Mouse (Mus musculus) T-cell, adult 2 months (primary cell): Measurements from ENCODE around the gene Pgap2.
A peak's percentile ranks its signal among the peaks of the same experiment; 100 is the strongest.

Source experiments
- DNase-seq: peaks from one replicate; pipeline ENCODE4 v3.0.0; 2022; ENCODE audit warnings: low spot score

The Pgap2 gene

GRCm38 (mm10) chr7:102209756-102210721 is at the start of gene Pgap2, which contains the start of gene Nup98:
TSS of gene Pgap2 (plus strand) at chr7:102210208.
TSS of gene Nup98 (minus strand) at chr7:102210176.
- peak; percentile 99 for DNase-seq

DNA sequence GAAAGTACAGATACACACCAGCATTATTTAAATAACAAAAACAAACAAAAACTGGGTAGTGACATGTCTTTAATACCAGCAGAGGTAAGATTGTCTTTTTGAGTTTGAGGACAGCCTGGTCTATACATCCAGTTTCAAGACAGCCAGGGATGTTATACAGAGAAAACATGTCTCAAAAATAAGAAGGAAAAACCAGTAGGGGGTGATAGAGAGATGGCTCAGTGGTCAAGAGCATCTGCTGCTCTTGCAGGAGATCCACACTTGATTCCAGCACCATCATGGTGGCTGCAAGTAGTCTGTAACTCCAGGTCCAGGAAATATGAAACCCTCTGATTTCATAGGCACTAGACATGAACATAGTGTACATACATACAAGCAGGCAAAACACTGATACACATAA is 39.7 kb upstream of the Pgap2 start:
- peak; percentile 0 for DNase-seq

- DNase-seq: no peak
Observed at GRCm38 (mm10) chr7:102183849-102184248, 26.2 kb upstream of the Pgap2 start.

DNA sequence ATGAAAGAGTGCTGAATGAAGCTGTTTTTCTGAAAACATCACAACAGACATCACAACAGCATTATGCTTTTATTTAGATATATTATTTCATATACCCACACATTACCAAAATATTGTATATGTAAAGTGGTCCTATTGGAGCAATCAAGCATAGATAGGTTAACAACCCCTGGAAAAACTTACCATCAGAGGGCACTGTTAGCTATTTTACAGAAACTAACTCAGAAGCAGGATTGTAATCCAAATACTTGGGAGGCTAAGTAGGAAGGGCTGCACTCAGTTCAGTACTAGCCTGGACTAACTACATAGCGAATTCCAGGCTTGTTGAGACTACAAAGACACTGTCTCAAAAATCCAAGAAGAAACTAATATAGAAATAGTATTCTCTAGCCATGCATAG is 17.7 kb upstream of the Pgap2 start:
- DNase-seq: no peak

- DNase-seq: no peak
Observed at GRCm38 (mm10) chr7:102200576-102200975, 9.4 kb upstream of the Pgap2 start.

GRCm38 (mm10) chr7:102200996-102201785 is 8.8 kb upstream of the Pgap2 start:
- DNase-seq: no peak

- no peak for DNase-seq
Observed at GRCm38 (mm10) chr7:102204296-102204857, 5.6 kb upstream of the Pgap2 start.

GRCm38 (mm10) chr7:102205646-102206045 is 4.4 kb upstream of the Pgap2 start:
- DNase-seq: peak; percentile 17

DNA sequence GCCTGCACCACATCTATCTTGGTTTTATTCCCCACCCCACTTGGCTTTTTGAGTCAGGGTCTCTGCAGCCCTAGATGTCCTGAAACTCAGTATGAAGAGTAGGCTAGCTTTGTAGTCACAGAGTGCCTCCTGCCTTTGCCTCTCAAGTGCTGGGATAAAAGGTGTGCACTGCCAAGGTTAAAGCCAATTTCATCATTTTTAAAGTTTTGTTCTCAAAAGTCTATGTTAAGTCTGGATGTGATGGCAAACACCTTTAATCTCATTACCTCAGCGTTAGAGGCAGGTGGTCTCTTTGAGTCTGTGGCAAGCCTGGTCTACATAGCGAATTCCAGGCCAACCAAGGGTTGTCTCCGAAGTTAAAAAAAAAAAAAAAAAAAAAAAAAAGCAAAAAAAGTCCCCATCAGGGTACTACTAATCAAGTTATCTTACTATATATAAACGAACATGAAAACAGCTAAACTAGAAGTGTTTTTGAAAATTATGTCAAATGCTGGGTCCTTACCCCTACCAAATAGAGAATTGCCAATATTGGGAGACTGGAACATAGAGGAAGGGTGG is 1.1 kb upstream of the Pgap2 start:
- no peak for DNase-seq

DNA sequence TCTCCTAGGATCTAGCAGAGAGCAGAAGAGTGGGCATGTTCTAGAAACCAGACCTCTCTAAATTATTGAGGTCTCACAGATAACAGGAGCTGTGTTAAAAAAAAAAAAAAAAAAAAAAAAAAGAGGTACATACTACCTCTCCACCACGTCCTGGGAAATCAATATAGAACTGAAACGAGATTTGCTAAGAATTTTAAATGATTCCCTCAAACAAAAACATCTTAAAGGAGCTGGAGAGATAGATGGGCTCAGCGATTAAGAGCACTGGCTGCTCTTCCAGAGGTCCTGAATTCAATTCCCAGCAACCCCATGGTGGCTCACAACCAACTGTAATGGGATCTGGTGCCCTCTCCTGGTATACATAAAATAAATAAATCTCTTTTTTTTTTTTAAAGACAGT is 1.1 kb downstream of the Pgap2 start:
- no peak for DNase-seq

DNA sequence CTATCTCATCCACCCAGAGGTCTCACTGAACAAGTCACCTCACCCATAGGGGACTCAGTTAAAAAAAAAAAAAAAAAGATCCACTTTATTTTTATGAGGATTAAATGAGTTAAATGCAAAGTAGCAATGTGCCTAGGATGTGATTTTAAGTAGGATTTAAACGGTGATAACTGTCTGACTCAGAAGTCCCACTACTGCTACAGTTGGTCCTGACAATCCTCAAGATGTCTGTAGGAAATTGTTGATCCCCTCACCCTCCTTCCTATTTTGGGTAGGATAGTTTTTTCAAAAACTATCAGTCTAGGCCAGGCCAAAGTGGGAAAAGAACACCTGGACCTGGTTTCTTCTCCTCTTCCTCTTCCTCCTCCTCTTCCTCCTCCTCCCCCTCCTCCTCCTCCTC is 11.9 kb downstream of the Pgap2 start:
- DNase-seq: no peak

GRCm38 (mm10) chr7:102222336-102222735 is 12.3 kb downstream of the Pgap2 start:
- peak; percentile 44 for DNase-seq

DNA sequence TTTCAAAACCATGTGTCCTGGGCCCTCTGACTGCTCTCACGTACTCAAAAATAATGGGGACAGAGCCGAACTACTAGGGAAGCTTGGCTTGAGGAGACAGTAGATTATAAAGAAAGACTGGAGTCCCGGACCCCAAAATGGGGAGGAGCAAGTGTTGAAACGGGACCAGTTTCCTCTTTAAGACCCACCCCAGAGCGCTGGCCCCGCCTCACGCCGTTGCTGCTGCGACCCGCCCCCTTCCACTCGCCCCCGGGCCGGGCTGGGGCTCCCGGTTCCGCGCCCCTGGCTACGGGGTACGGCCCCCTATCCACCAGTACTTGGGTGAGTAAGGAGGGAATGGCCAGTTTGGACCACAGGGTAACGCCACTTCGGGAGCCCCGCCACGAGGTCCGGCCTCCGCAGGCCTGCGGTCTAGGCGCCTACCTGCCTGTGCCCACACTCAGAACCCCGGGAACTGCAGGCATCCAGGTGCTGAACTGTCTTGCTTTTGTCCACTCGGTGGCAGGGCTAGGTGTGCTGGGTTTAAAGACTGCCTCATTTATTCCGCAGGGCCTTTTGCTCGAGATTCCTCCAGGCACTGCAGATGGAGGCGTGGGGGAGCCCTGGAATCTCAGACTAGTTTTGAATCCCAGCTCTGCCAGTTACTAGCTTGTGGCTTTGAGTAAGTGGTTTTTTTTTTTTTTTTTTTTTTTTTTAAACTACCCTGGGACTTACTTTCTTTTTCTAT is 13.0 kb downstream of the Pgap2 start:
- peak; percentile 55 for DNase-seq

GRCm38 (mm10) chr7:102223883-102224738 is 14.1 kb downstream of the Pgap2 start:
- DNase-seq: no peak

GRCm38 (mm10) chr7:102226051-102226450 is 16.0 kb downstream of the Pgap2 start:
- no peak for DNase-seq

DNA sequence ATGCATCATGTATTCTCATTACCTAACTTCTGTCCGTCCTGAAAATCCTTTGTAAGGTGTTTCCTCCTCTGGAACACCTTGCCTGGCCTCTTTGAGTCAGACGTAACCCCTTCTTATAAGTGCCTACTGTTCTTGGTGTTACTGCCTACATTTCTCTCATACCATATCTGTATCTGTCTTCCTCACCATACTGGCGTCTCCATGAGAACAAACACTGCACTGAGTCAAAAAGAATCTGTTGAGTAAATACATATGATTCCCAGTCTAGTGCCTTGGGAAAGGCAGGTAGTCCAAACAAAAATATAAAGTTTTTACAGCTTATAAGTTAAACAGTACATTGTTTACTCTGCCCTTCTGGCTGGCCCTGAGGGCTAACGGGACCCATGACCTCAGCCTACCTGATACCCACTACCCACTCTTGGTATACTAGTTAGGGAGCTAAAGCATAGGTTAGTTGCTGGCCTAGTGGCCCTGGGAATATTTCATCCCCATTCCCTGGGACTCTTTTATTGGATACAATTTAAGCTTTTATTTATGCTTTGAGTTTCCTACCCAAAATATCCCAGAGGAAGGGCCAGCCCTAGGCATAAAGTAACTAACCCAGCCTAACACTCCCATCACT is 18.2 kb downstream of the Pgap2 start:
- no peak for DNase-seq

- no peak for DNase-seq
Observed at GRCm38 (mm10) chr7:102229814-102230213, 19.8 kb downstream of the Pgap2 start.

GRCm38 (mm10) chr7:102233059-102233458 is 23.1 kb downstream of the Pgap2 start:
- no peak for DNase-seq

GRCm38 (mm10) chr7:102238686-102239286 is 28.8 kb downstream of the Pgap2 start:
- DNase-seq: no peak

GRCm38 (mm10) chr7:102239591-102239990 is 29.6 kb downstream of the Pgap2 start:
- DNase-seq: no peak
